Mouse (Mus musculus) forebrain, embryonic 12.5 days (tissue): ENCODE results near the gene Mtmr12. TPM values are rescaled to one million over a fixed set of nuclear protein-coding genes. Genes with fewer than 3 reads are reported as not detected.

Experiments used
- ATAC-seq: fragments of 200-750 bp; cut with Nextera tagmentation; 2 replicates; pipeline ENCODE4 v1.8.0; 2017; ENCODE audit warnings: moderate TSS enrichment; ENCODE audit not compliant: low FRiP score
- H3K27ac ChIP-seq: fragments of 300-500 bp; sonication (generic); 2 replicates; pipeline ENCODE4 v1.5.1; 2016; ENCODE audit warnings: mild to moderate bottlenecking
- H3K27me3 ChIP-seq: fragments of 300-500 bp; sonication (generic); 2 replicates; pipeline ENCODE4 v1.6.1; 2016; ENCODE audit warnings: mild to moderate bottlenecking
- H3K36me3 ChIP-seq: fragments of 300-500 bp; sonication (generic); replicated peaks from 2 replicates; pipeline ENCODE4 v1.6.1; 2016; ENCODE audit warnings: mild to moderate bottlenecking
- H3K4me1 ChIP-seq: fragments of 300-500 bp; sonication (generic); 2 replicates; pipeline ENCODE4 v1.6.1; 2016
- H3K4me2 ChIP-seq: fragments of 300-500 bp; sonication (generic); 2 replicates; pipeline ENCODE4 v1.6.1; 2016; ENCODE audit warnings: mild to moderate bottlenecking, moderate library complexity
- H3K4me3 ChIP-seq: fragments of 300-500 bp; sonication (generic); replicated peaks from 2 replicates; pipeline ENCODE4 v1.5.1; 2016; ENCODE audit warnings: mild to moderate bottlenecking
- H3K9ac ChIP-seq: fragments of 300-500 bp; sonication (generic); 2 replicates; pipeline ENCODE4 v1.6.1; 2016; ENCODE audit warnings: mild to moderate bottlenecking
- H3K9me3 ChIP-seq: fragments of 300-500 bp; sonication (generic); 2 replicates; pipeline ENCODE4 v1.6.1; 2016
- WGBS: fragments of 180-500 bp; shearing (Covaris S2); methylation state at CpG from one replicate; pipeline ENCODE4 v1.1.7; 2016; 5-methylcytosine and 5-hydroxymethylcytosine counted together
- polyA plus RNA-seq: library from polyadenylated mRNA; unstranded; fragments of >200 nt; fragmentation: Nextera tagmentation; extraction: Ambion mirVana; gene quantifications from 2 replicates; pipeline ENCODE4 v1.2.1, GENCODE M21; 2016

Gene Mtmr12
- polyA plus RNA-seq, 1 experiment from 2014 or later, result 15.7 TPM

DNA sequence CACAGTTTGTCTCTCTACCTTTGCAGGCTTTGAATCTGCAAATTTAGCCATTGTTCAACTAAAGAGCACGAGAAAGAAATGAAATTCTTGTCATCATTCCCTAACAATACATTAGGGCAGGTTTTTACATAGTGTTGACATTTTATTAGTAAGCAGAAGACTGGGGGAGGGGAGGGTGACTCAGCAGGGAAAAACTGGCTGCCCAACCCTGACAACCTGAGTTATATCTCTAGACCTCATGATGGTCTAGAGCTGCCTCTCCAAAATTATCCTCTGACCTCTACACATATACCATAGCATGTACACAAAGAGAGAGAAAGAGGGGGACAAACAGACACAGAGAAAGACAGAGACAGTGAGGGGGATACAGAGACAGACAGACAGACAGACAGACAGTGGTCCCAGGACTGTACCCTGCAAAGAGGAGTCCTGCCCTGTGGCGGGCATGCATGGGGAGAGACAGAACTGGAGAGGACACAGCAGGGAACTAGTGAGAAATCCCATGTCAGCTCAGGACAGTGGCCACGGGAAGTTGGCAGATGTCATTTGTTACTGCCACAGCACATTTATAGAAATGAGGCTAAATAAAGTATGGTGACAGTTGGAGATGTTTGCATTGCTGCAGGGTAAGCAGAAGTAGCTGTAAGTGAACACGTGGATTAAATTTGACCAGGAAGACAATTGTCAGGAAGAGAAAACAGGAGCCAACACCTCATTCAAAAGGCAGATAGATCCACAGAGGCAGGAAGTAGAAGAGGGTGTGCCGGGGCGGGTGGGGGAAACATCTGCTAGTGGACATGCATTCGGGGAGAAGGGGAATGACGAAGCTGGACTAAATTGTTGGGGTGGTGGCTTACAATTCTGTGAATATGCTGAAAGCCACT lies 101.6 kb downstream of the Mtmr12 start:
- ATAC-seq, result no peak
- H3K27ac ChIP-seq, result no peak overlapping the region
- WGBS, result 76% methylated on average over 8 of the region's 8 CpGs

DNA sequence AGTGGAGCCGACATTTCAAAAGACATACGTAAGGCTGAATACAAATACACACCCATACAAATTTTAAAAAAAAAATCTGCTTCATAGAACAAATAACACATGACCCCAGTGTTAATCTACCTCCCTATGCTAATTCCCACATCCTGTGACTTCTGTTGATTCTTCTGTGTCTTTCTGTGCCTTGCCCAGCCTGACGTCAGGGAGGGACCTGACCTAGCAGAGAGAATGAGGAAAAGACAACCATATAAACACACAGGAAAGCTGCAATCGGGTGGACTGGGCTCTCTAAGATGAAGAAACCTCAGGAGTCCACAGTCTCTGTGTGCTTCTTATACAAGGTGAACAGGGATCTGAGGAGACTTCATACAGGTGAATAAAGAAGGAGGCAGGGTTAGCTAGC lies 102.3 kb downstream of the Mtmr12 start:
- Histone ChIP-seq H3K4me2 (no peak overlapping the region), H3K9me3 (no peaks in the 10 kb centered on the region), H3K9ac (no peak overlapping the region), H3K36me3 (no peaks in the 10 kb centered on the region), H3K27ac (no peak overlapping the region), H3K4me1 (no peaks in the 10 kb centered on the region), H3K4me3 (no peak overlapping the region), H3K27me3 (no peaks in the 10 kb centered on the region)
- ATAC-seq, result no peak
- WGBS, result 70% methylated on average over 4 of the region's 4 CpGs

More for the DNA sequence above, 101.6 kb downstream of the Mtmr12 start:
- H3K27me3 ChIP-seq, result no peaks in the 10 kb centered on the region
- H3K4me1 ChIP-seq, result no peaks in the 10 kb centered on the region
- no peaks in the 10 kb centered on the region for H3K36me3 ChIP-seq
- H3K9ac ChIP-seq, result no peak overlapping the region
- no peak overlapping the region for H3K4me3 ChIP-seq
- H3K9me3 ChIP-seq, result no peaks in the 10 kb centered on the region
- no peak overlapping the region for H3K4me2 ChIP-seq

DNA sequence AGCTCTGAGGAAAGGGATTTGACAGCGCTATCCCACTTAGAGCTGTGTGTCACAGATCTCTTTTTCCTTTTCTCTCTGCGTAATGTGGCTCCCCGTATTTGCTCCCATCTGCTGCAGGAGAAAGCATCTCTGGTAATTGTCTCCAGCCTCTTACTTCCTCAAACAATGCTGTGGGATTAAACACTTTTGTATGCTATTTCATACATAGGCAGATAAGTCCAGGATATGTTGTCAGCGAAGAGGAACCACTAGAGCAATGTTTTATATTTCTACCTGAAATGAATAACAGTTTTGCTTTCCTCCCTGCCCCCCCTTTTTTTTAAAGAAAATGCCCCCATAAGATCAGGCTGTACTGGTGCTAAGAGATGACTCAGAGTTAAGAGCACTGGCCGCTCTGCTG lies 103.7 kb downstream of the Mtmr12 start:
- Histone ChIP-seq H3K4me1 (no peaks in the 10 kb centered on the region), H3K4me2 (no peak overlapping the region), H3K9me3 (no peaks in the 10 kb centered on the region), H3K4me3 (no peak overlapping the region), H3K27me3 (no peaks in the 10 kb centered on the region), H3K27ac (no peak overlapping the region), H3K9ac (no peak overlapping the region), H3K36me3 (no peaks in the 10 kb centered on the region)
- 90% methylated on average over 5 of the region's 5 CpGs for WGBS
- ATAC-seq, result no peak

DNA sequence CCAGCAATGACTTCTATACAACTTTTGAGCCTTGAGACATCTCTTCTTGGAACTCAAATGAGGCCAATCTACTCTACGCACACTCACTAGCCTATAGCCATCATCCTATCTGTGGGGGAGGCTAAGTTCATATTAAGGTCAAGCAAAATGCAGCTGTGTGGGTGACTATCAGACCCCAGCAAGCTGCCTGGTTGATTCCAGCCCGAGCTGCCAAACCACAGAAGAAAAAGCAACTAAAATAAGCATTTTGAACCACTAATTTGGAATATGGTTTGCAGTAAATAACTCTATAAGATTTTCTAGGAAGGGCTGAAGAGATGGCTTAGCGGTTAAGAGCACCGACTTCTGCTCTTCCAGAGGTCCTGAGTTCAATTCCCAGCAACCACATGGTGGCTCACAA lies 105.8 kb downstream of the Mtmr12 start:
- H3K4me3 ChIP-seq, result no peak overlapping the region
- no peaks in the 10 kb centered on the region for H3K9me3 ChIP-seq
- no peaks in the 10 kb centered on the region for H3K27me3 ChIP-seq
- WGBS, result 89% methylated on average over 4 of the region's 4 CpGs
- H3K27ac ChIP-seq, result no peak overlapping the region
- no peak for ATAC-seq
- H3K4me2 ChIP-seq, result no peak overlapping the region
- H3K36me3 ChIP-seq, result no peaks in the 10 kb centered on the region
- no peaks in the 10 kb centered on the region for H3K4me1 ChIP-seq
- no peak overlapping the region for H3K9ac ChIP-seq

DNA sequence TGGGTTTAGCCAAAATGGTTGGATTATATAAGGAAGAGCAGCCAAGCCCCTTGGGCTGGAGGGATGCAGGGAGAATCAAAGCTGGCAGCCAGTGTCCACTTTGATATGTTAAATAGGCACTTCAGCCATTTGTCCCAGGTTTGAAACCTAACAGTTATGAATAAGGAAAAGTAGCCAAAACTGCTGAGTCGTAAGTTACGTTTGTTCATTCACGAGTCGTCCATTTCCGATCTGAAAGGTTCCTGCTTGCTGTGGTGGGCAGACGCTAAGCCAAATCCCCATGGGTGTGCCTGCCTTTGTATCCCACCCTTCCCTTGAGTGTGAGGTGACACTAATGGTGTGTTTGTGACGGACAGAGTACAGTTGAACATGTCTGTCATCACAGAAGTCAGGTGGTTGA lies 106.6 kb downstream of the Mtmr12 start:
- 92% methylated on average over 7 of the region's 7 CpGs for WGBS

DNA sequence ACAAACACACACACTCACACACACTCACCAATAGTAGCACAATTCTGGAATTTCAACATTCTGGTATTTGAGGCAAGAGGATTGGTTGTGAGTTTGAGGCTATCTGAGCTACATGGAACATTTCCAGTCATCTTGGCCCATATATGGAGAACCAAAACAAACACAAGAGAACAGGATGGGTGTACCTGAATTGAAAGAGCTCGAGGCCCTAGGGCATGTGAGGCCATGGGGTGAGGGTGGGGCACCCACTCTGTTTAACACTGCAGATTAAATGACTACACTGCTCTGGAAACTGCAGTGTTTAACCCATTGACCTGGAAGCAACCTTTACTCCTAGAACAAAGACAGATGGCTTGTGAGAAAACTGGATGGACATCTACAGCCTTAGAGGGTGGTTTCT lies 108.4 kb downstream of the Mtmr12 start:
- no peak overlapping the region for H3K27ac ChIP-seq
- H3K4me1 ChIP-seq, result no peaks in the 10 kb centered on the region
- no peak overlapping the region for H3K4me2 ChIP-seq
- H3K27me3 ChIP-seq, result peaks cover under 1% of the 10 kb centered on the region; the same call in 1 of the 2 replicates
- no peak for ATAC-seq
- WGBS, result 48% methylated on average over 1 of the region's 1 CpGs
- no peaks in the 10 kb centered on the region for H3K9me3 ChIP-seq
- no peaks in the 10 kb centered on the region for H3K36me3 ChIP-seq
- H3K4me3 ChIP-seq, result no peak overlapping the region
- H3K9ac ChIP-seq, result no peak overlapping the region

More for the DNA sequence above, 106.6 kb downstream of the Mtmr12 start:
- H3K27me3 ChIP-seq, result no peaks in the 10 kb centered on the region
- no peaks in the 10 kb centered on the region for H3K4me1 ChIP-seq
- no peaks in the 10 kb centered on the region for H3K36me3 ChIP-seq
- no peak overlapping the region for H3K4me2 ChIP-seq
- H3K9ac ChIP-seq, result no peak overlapping the region
- no peaks in the 10 kb centered on the region for H3K9me3 ChIP-seq
- no peak overlapping the region for H3K4me3 ChIP-seq
- ATAC-seq, result no peak
- H3K27ac ChIP-seq, result no peak overlapping the region

DNA sequence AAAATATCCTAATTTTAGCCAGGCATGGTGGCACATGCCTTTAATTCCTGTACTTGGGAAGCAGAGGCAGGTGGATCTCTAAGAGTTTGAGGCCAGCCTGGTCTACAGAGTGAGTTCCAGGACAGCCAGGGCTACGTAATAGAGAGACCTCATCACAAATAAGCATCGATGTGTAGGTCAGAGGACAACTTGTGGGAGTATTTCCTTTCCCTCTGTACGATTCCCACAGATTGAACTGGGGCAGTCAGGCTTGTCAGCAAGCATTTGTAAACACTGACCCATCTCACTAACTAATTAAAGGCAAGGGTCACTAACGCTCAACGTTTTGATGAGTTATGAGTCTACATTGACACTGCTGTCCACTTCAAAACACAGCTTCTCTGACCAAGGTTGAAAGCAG lies 109.8 kb downstream of the Mtmr12 start:
- Histone ChIP-seq H3K9me3 (no peaks in the 10 kb centered on the region), H3K4me3 (no peak overlapping the region), H3K4me2 (no peak overlapping the region), H3K9ac (no peak overlapping the region), H3K36me3 (no peaks in the 10 kb centered on the region), H3K27ac (no peak overlapping the region), H3K4me1 (no peaks in the 10 kb centered on the region), H3K27me3 (peaks cover 10% of the 10 kb centered on the region; the same call in 1 of the 2 replicates)
- ATAC-seq, result no peak
- 86% methylated on average over 5 of the region's 5 CpGs for WGBS

DNA sequence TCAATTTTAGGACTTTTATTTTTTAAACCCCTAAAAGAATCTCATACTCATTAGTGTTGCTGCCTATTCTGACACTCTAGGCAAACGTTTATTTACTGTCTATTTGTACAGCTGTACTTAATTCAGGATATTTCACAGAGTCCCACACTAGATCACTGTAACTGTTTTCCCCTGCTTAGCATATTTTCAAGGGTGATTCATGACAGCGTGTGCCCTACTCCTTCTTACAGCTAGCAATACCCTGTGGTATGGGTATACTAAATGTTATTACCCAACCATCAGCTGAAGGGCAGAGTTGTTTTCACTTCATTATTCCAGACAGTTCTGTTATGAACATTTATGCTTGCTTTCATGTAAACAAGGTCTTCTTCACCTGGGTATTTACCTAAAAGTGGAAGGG lies 111.2 kb downstream of the Mtmr12 start:
- Histone ChIP-seq H3K4me1 (no peaks in the 10 kb centered on the region), H3K9me3 (no peaks in the 10 kb centered on the region), H3K36me3 (no peaks in the 10 kb centered on the region), H3K4me2 (no peak overlapping the region), H3K27ac (no peak overlapping the region), H3K9ac (no peak overlapping the region), H3K27me3 (peaks cover 15% of the 10 kb centered on the region), H3K4me3 (no peak overlapping the region)
- ATAC-seq, result no peak
- WGBS, result 77% methylated on average over 2 of the region's 2 CpGs

DNA sequence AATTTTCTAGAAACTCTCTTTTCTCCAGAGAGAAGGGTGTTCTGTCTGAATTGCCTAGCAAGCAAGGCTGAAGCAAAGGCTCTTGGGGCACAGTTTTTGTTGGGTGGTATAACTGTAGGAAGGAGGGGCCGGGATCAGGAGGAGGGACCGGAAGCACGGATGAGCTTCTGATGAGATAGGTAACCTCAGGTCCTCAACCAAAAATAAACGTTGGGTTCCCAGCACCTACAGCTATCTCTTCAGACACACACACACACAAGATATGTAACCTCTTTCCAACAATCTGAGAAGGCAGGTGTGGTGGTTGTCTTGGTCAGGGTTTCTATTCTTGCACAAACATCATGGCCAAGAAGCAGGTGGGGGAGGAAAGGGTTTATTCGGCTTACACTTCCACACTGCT lies 112.5 kb downstream of the Mtmr12 start:
- no peaks in the 10 kb centered on the region for H3K36me3 ChIP-seq
- no peaks in the 10 kb centered on the region for H3K4me1 ChIP-seq
- no peak overlapping the region for H3K27ac ChIP-seq
- H3K4me3 ChIP-seq, result no peak overlapping the region
- ATAC-seq, result no peak
- H3K9ac ChIP-seq, result no peak overlapping the region
- H3K27me3 ChIP-seq, result peaks cover 15% of the 10 kb centered on the region
- WGBS, result 86% methylated on average over 5 of the region's 5 CpGs
- no peaks in the 10 kb centered on the region for H3K9me3 ChIP-seq
- no peak overlapping the region for H3K4me2 ChIP-seq

DNA sequence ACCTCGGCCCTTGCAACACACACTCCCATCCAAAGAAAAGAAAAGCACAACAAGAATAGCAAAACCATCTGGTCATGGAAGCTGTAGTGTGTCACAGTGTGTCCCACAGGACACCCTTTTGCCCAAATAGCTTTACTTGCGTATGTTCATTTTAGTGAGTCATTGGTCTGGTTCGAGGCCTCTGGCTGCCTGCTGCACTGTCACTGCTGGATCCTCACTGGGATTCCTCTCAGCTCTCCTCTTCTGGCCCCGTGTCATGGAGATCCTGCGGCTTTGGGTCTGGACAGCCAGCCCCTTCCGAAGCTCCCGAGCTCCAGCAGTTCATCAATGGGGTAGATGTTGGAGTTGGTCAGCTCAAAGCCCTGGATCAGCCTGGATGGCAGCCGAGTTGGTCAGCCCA lies 113.6 kb downstream of the Mtmr12 start:
- no peaks in the 10 kb centered on the region for H3K9me3 ChIP-seq
- peaks cover 7% of the 10 kb centered on the region for H3K4me1 ChIP-seq
- 90% methylated on average over 8 of the region's 8 CpGs for WGBS
- H3K27ac ChIP-seq, result no peak overlapping the region
- ATAC-seq, result no peak
- H3K36me3 ChIP-seq, result no peaks in the 10 kb centered on the region
- no peak overlapping the region for H3K9ac ChIP-seq
- no peak overlapping the region for H3K4me2 ChIP-seq
- peaks cover 15% of the 10 kb centered on the region for H3K27me3 ChIP-seq
- no peak overlapping the region for H3K4me3 ChIP-seq

DNA sequence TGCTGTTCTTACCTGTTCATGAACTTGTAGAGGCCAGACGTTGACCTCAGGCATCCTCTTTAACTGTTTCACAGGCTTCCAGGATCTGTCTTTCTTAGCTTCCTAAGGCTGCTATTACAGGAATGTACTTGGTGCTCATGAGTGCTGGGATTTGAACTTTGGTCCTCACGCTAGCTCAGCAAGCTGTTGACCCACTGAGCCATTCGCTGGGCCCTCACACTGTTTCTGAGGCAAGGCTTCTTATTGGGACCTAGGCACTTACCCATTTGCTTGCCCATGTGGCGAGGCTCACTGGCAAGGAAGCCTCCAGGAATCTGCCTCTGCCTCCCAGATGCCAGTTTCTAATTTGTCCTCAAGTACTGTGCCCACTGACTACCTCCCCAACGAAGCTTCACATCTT lies 115.1 kb downstream of the Mtmr12 start:
- H3K36me3 ChIP-seq, result no peaks in the 10 kb centered on the region
- no peak overlapping the region for H3K27ac ChIP-seq
- H3K4me3 ChIP-seq, result no peak overlapping the region
- no peaks in the 10 kb centered on the region for H3K9me3 ChIP-seq
- no peak for ATAC-seq
- peaks cover 16% of the 10 kb centered on the region for H3K4me1 ChIP-seq
- H3K9ac ChIP-seq, result no peak overlapping the region
- no peak overlapping the region; the same call in 1 of the 2 replicates for H3K4me2 ChIP-seq
- peaks cover 15% of the 10 kb centered on the region for H3K27me3 ChIP-seq
- 51% methylated on average over 5 of the region's 5 CpGs for WGBS

DNA sequence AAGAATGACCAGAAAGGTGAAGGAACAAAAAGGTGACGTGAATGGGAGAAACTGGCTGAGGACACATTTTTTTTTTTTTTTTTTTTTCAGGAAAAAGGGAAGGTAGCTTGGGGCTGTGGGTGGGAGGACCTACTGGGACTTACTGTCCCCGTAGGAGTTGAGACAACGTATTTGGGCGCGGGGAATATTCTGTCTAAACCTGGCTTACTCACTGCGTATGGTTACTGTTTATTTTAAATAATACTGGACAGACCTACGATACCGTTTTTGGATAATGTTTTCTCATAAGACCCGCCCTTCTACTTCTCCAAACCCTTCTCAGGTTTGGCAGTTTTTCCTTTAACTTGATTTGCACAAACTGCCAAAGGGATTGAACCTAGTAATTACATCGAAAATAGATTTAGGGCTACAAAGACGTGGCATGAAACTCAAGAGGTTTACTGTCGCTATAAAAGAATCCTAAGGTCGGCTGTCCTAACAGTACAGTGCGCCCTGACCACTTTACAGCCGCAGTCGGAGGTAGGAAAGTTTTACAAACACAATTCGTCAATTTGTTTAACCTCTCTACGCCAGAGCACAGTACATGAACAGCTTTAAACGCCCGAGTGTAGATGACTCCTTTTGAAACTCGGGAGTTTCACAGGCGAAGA lies 115.7 kb downstream of the Mtmr12 start:
- H3K36me3 ChIP-seq, result 0 out of 2 replicates have a peak, but pooled peaks cover under 1% of the 10 kb centered on the region
- H3K4me2 ChIP-seq, result peak overlapping the region; percentile 69
- ATAC-seq, result no peak
- H3K27me3 ChIP-seq, result peaks cover 15% of the 10 kb centered on the region
- H3K4me3 ChIP-seq, result peak overlapping the region; percentile 89
- peaks cover 19% of the 10 kb centered on the region for H3K4me1 ChIP-seq
- H3K9me3 ChIP-seq, result no peaks in the 10 kb centered on the region
- peak overlapping the region; percentile 97 for H3K9ac ChIP-seq
- WGBS, result 5% methylated on average over 22 of the region's 22 CpGs
- H3K27ac ChIP-seq, result peak overlapping the region; percentile 94
